Mouse (Mus musculus) retina, embryonic 14.5 days (tissue): ENCODE measurements around the gene Fam131a.

Experiments used
- DNase-seq: peaks from one replicate; pipeline ENCODE4 v3.0.0-alpha.2; 2015; ENCODE audit warnings: low spot score

The Fam131a gene

GRCm38 (mm10) chr16:20739845-20740244 is 46.8 kb downstream of the Fam131a start:
- no peak for DNase-seq

GRCm38 (mm10) chr16:20746641-20747040 is 53.6 kb downstream of the Fam131a start:
- no peak for DNase-seq

GRCm38 (mm10) chr16:20750518-20750917 is 57.5 kb downstream of the Fam131a start:
- no peak for DNase-seq
